Mouse (Mus musculus) small intestine, adult 2 months (tissue): ENCODE results near the gene Mcoln2.

ENCODE experiments used
- CTCF ChIP-seq: fragments of 200-500 bp; IDR thresholded peaks from 2 replicates; pipeline ENCODE4 v1.5.1; 2012; ENCODE audit warnings: low read depth, mild to moderate bottlenecking, control low read depth, inconsistent platforms, low read length, moderate library complexity, mixed read lengths; ENCODE audit not compliant: insufficient replicate concordance, insufficient read length; ENCODE audit errors: extremely low read depth
- POLR2A ChIP-seq: fragments of 200-500 bp; IDR thresholded peaks from 2 replicates; pipeline ENCODE4 v1.6.1; 2012; ENCODE audit warnings: low read depth, mild to moderate bottlenecking, control low read depth, inconsistent platforms, low read length, moderate library complexity

GRCm38 (mm10) chr3:146117997-146118457 lies 31.6 kb upstream of the Mcoln2 start:
- TF ChIP-seq CTCF (no peak), POLR2A (no peak)
